Mouse (Mus musculus) testis, postnatal 14 days (tissue): ENCODE measurements around the gene Ttc7.

Experiments used
- DNase-seq: peaks from one replicate; pipeline ENCODE4 v3.0.0; 2021; ENCODE audit warnings: low spot score

Ttc7 gene

GRCm38 (mm10) chr17:87314530-87314946 lies 31.9 kb downstream of the Ttc7 start:
- no peak for DNase-seq

GRCm38 (mm10) chr17:87315021-87315531 lies 32.4 kb downstream of the Ttc7 start:
- peak; percentile 78 for DNase-seq

- no peak for DNase-seq
Measured at GRCm38 (mm10) chr17:87315891-87316763, 33.4 kb downstream of the Ttc7 start.

GRCm38 (mm10) chr17:87317271-87317670 lies 34.6 kb downstream of the Ttc7 start:
- peak; percentile 64 for DNase-seq

GRCm38 (mm10) chr17:87317947-87318346 lies 35.3 kb downstream of the Ttc7 start:
- no peak for DNase-seq

- DNase-seq: no peak
Measured at GRCm38 (mm10) chr17:87321673-87322072, 39.0 kb downstream of the Ttc7 start.

GRCm38 (mm10) chr17:87323215-87323614 lies 40.5 kb downstream of the Ttc7 start:
- no peak for DNase-seq

GRCm38 (mm10) chr17:87325501-87325900 lies 42.8 kb downstream of the Ttc7 start:
- DNase-seq: no peak

- DNase-seq: no peak
Measured at GRCm38 (mm10) chr17:87326987-87327386, 44.3 kb downstream of the Ttc7 start.

GRCm38 (mm10) chr17:87327645-87328044 lies 45.0 kb downstream of the Ttc7 start:
- DNase-seq: no peak

- DNase-seq: peak; percentile 75
Measured at GRCm38 (mm10) chr17:87328177-87328768, 45.6 kb downstream of the Ttc7 start.

- DNase-seq: no peak
Measured at GRCm38 (mm10) chr17:87329144-87329700, 46.5 kb downstream of the Ttc7 start.

- DNase-seq: no peak
Measured at GRCm38 (mm10) chr17:87330250-87330920, 47.7 kb downstream of the Ttc7 start.

- DNase-seq: no peak
Measured at GRCm38 (mm10) chr17:87330921-87331291, 48.2 kb downstream of the Ttc7 start.

- no peak for DNase-seq
Measured at GRCm38 (mm10) chr17:87331336-87332141, 48.9 kb downstream of the Ttc7 start.

- no peak for DNase-seq
Measured at GRCm38 (mm10) chr17:87332142-87332815, 49.6 kb downstream of the Ttc7 start.

GRCm38 (mm10) chr17:87332887-87333286 lies 50.2 kb downstream of the Ttc7 start:
- no peak for DNase-seq

- no peak for DNase-seq
Measured at GRCm38 (mm10) chr17:87334162-87334561, 51.5 kb downstream of the Ttc7 start.

- no peak for DNase-seq
Measured at GRCm38 (mm10) chr17:87335152-87335551, 52.5 kb downstream of the Ttc7 start.

GRCm38 (mm10) chr17:87335727-87336126 lies 53.0 kb downstream of the Ttc7 start:
- DNase-seq: no peak

GRCm38 (mm10) chr17:87336910-87337309 lies 54.2 kb downstream of the Ttc7 start:
- DNase-seq: no peak
